Mouse (Mus musculus) heart, postnatal 0 days (tissue): ENCODE measurements at regions not wholly inside any gene's neighbourhood (a gene's known extent, or its start where the extent isn't known, plus 50 kb on each side); places are given as distances from the start of the nearest gene placed in this dataset.

ENCODE experiments used
- ATAC-seq: fragments of 200-750 bp; cut with Nextera tagmentation; 2 replicates; pipeline ENCODE4 v1.8.0; 2017; ENCODE audit warnings: low read depth, moderate number of reproducible peaks, moderate library complexity; ENCODE audit not compliant: insufficient read depth
- DNase-seq: peaks from one replicate; pipeline ENCODE4 v3.0.0-alpha.2; 2016; ENCODE audit warnings: low spot score
- H3K27ac ChIP-seq: fragments of 300-500 bp; sonication (generic); 2 replicates; pipeline ENCODE4 v1.5.1; 2014; ENCODE audit warnings: low read depth, mild to moderate bottlenecking
- H3K27me3 ChIP-seq: fragments of 300-500 bp; sonication (generic); 2 replicates; pipeline ENCODE4 v1.6.1; 2014; ENCODE audit warnings: low read length, mixed read lengths; ENCODE audit not compliant: control insufficient read depth, insufficient read depth
- H3K36me3 ChIP-seq: fragments of 300-500 bp; sonication (generic); replicated peaks from 2 replicates; pipeline ENCODE4 v1.6.1; 2014; ENCODE audit warnings: low read length, mixed read lengths; ENCODE audit not compliant: control insufficient read depth, insufficient read depth
- H3K4me1 ChIP-seq: fragments of 300-500 bp; sonication (generic); 2 replicates; pipeline ENCODE4 v1.6.1; 2014; ENCODE audit warnings: antibody characterized with exemption; ENCODE audit not compliant: control insufficient read depth, insufficient read depth
- H3K4me2 ChIP-seq: fragments of 300-500 bp; sonication (generic); 2 replicates; pipeline ENCODE4 v1.6.1; 2014; ENCODE audit warnings: low read depth, mild to moderate bottlenecking, low read length, moderate library complexity
- H3K4me3 ChIP-seq: fragments of 300-500 bp; sonication (generic); 2 replicates; pipeline ENCODE4 v1.5.1; 2014; ENCODE audit warnings: low read depth, low read length
- H3K9ac ChIP-seq: fragments of 300-500 bp; sonication (generic); replicated peaks from 2 replicates; pipeline ENCODE4 v1.6.1; 2014; ENCODE audit warnings: low read depth, low read length, mixed read lengths
- H3K9me3 ChIP-seq: fragments of 300-500 bp; sonication (generic); replicated peaks from 2 replicates; pipeline ENCODE4 v1.6.1; 2016; ENCODE audit warnings: low read length; ENCODE audit not compliant: control insufficient read depth
- CTCF ChIP-seq: IDR thresholded peaks from 2 replicates; pipeline ENCODE4 v1.5.1; 2016; ENCODE audit warnings: antibody characterized with exemption, control low read depth, low read depth
- EP300 ChIP-seq: IDR thresholded peaks from 2 replicates; pipeline ENCODE4 v1.6.1; 2016; ENCODE audit warnings: antibody characterized with exemption, low read depth
- WGBS: fragments of 180-500 bp; shearing (Covaris S2); extraction: QIAGEN DNeasy Blood & Tissue Kit; methylation state at CpG from one replicate; pipeline ENCODE4 v1.1.7; 2014; 5-methylcytosine and 5-hydroxymethylcytosine counted together

DNA sequence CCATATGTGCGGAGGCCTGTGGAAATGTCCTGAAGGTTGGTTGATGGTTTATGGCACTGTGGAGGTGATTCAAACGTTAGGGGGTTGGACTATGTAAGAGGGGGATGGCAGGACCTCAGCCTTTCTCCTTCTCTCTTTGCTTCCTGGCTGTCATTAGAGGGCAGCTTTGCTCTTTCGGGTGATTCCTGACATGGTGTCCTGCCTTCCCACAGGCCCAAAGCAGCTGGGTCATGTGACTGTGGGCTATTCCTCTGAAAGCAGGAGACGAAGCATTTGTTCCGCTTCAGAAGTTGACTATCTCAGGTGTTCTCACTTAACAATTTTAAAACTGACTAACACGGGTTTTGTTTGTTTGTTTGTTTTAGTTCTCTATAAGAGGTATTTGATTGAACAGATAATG, 233.1 kb downstream of the Map2k6 start:
- H3K4me2 ChIP-seq: no peak overlapping the region
- WGBS: 74% methylated on average over 6 of the region's 6 CpGs
- DNase-seq (no peak), ATAC-seq (no peak)
- H3K27ac ChIP-seq: no peak overlapping the region
- H3K4me1 ChIP-seq: no peaks in the 10 kb centered on the region
- H3K4me3 ChIP-seq: no peak overlapping the region
- TF ChIP-seq CTCF: no peak
- no peak for TF ChIP-seq EP300
- H3K27me3 ChIP-seq: no peaks in the 10 kb centered on the region
- no peaks in the 10 kb centered on the region for H3K36me3 ChIP-seq
- H3K9ac ChIP-seq: no peak overlapping the region
- H3K9me3 ChIP-seq: no peaks in the 10 kb centered on the region

GRCm38 (mm10) chr11:110633351-110633750, 234.4 kb downstream of the Map2k6 start:
- H3K4me1 ChIP-seq: no peaks in the 10 kb centered on the region

GRCm38 (mm10) chr11:110642485-110642884, 243.6 kb downstream of the Map2k6 start:
- Histone ChIP-seq H3K9ac (no peak overlapping the region), H3K27me3 (no peaks in the 10 kb centered on the region), H3K9me3 (no peaks in the 10 kb centered on the region), H3K36me3 (no peaks in the 10 kb centered on the region), H3K27ac (no peak overlapping the region), H3K4me1 (no peaks in the 10 kb centered on the region), H3K4me3 (no peak overlapping the region), H3K4me2 (no peak overlapping the region)
- ATAC-seq (no peak), DNase-seq (no peak)
- WGBS: 79% methylated on average over 13 of the region's 13 CpGs
- TF ChIP-seq EP300: no peak
- no peak for TF ChIP-seq CTCF

More at GRCm38 (mm10) chr11:110633351-110633750, 234.4 kb downstream of the Map2k6 start:
- Histone ChIP-seq H3K9me3 (no peaks in the 10 kb centered on the region), H3K27ac (no peak overlapping the region), H3K27me3 (no peaks in the 10 kb centered on the region), H3K9ac (no peak overlapping the region), H3K4me3 (no peak overlapping the region), H3K36me3 (no peaks in the 10 kb centered on the region), H3K4me2 (no peak overlapping the region)
- DNase-seq (no peak), ATAC-seq (peak; percentile 30; the same call in 1 of the 2 replicates)
- no peak for TF ChIP-seq EP300
- no peak for TF ChIP-seq CTCF
- WGBS: 48% methylated on average over 5 of the region's 5 CpGs

- 63% methylated on average over 7 of the region's 7 CpGs for WGBS
These were observed 250.8 kb downstream of the Map2k6 start for GRCm38 (mm10) chr11:110649575-110650210.

GRCm38 (mm10) chr11:110652068-110652467, 253.1 kb downstream of the Map2k6 start:
- ATAC-seq: no peak
- H3K36me3 ChIP-seq: no peaks in the 10 kb centered on the region

More at GRCm38 (mm10) chr11:110649575-110650210, 250.8 kb downstream of the Map2k6 start:
- Histone ChIP-seq H3K27ac (no peak overlapping the region), H3K9me3 (no peaks in the 10 kb centered on the region), H3K9ac (no peak overlapping the region), H3K4me1 (no peaks in the 10 kb centered on the region), H3K27me3 (no peaks in the 10 kb centered on the region), H3K4me2 (no peak overlapping the region), H3K4me3 (no peak overlapping the region), H3K36me3 (no peaks in the 10 kb centered on the region)
- DNase-seq (no peak), ATAC-seq (no peak)
- TF ChIP-seq CTCF (no peak), EP300 (no peak)

More at GRCm38 (mm10) chr11:110652068-110652467, 253.1 kb downstream of the Map2k6 start:
- Histone ChIP-seq H3K9ac (no peak overlapping the region), H3K27ac (no peak overlapping the region), H3K27me3 (no peaks in the 10 kb centered on the region), H3K4me2 (no peak overlapping the region), H3K4me3 (no peak overlapping the region), H3K4me1 (no peaks in the 10 kb centered on the region), H3K9me3 (no peaks in the 10 kb centered on the region)
- no peak for TF ChIP-seq CTCF
- no peak for TF ChIP-seq EP300
- 42% methylated on average over 3 of the region's 3 CpGs for WGBS
- no peak for DNase-seq
